Mouse (Mus musculus) lung, postnatal 0 days (tissue): ENCODE data around the gene Neu2.

ENCODE experiments used
- CTCF ChIP-seq: IDR thresholded peaks from 2 replicates; pipeline ENCODE4 v1.5.1; 2016; ENCODE audit warnings: antibody characterized with exemption, mild to moderate bottlenecking
- EP300 ChIP-seq: IDR thresholded peaks from 2 replicates; pipeline ENCODE4 v1.6.1; 2016; ENCODE audit warnings: antibody characterized with exemption, mild to moderate bottlenecking, control low read depth

GRCm38 (mm10) chr1:87486386-87486785 is 23.3 kb upstream of the Neu2 start:
- TF ChIP-seq CTCF (no peak), EP300 (no peak)
